Comparison of ENCODE assay signal across 8 mouse cellular contexts in genomic region chr3:51559594-51560450, GRCm38 (mm10). TPM values are rescaled to one million over a fixed set of nuclear protein-coding genes. Genes with fewer than 3 reads are reported as not detected.
DNase-seq lines count a peak whose midpoint lies in the region; ATAC-seq lines count a peak whose summit lies in the region.

No protein-coding gene starts in this region.

- H3K27me3 ChIP-seq in hindbrain, embryonic 15.5 days: no peaks in the 10 kb centered on the region
- no peaks in the 10 kb centered on the region for H3K27me3 ChIP-seq in megakaryocyte, embryonic 14.5 days (replicated peaks)

- H3K4me3 ChIP-seq in hindbrain, embryonic 15.5 days: peak overlapping the region; percentile 93
- peak overlapping the region; percentile 100 for H3K4me3 ChIP-seq in megakaryocyte, embryonic 14.5 days (replicated peaks)

- peak overlapping the region; percentile 92 for H3K9ac ChIP-seq in hindbrain, embryonic 15.5 days

- H3K4me2 ChIP-seq in hindbrain, embryonic 15.5 days: peak overlapping the region; percentile 91

- peak; percentile 89 for DNase-seq in T-cell, adult 2 months (ENCODE audit: low spot score)
- peak; percentile 86 to 90 for DNase-seq in cerebellum, postnatal 25 days
- DNase-seq in frontal cortex, postnatal 36 days (ENCODE audit: low spot score in 2 of 2): peak; percentile 76 to 79
- peak; percentile 58 to 78 for DNase-seq in left cerebral cortex, adult 8-10 months (ENCODE audit: low spot score in 2 of 2)
- peak; percentile 76 for DNase-seq in right cerebral cortex, postnatal 14 days
- DNase-seq in urinary bladder, postnatal 36 days (ENCODE audit: low spot score in 2 of 2): peak; percentile 66 to 88

- WGBS in hindbrain, embryonic 15.5 days: 0% methylated on average over 68 of the region's 80 CpGs

- peak; percentile 75 for ATAC-seq in hindbrain, embryonic 15.5 days (ENCODE audit: low FRiP score, low read depth)

- no peaks in the 10 kb centered on the region for H3K9me3 ChIP-seq in hindbrain, embryonic 15.5 days
- no peaks in the 10 kb centered on the region for H3K9me3 ChIP-seq in megakaryocyte, embryonic 14.5 days

- H3K4me1 ChIP-seq in hindbrain, embryonic 15.5 days (replicated peaks): peaks cover 31% of the 10 kb centered on the region
- H3K4me1 ChIP-seq in megakaryocyte, embryonic 14.5 days: peaks cover 72% of the 10 kb centered on the region

- no peaks in the 10 kb centered on the region for H3K36me3 ChIP-seq in hindbrain, embryonic 15.5 days
- peaks cover 22% of the 10 kb centered on the region for H3K36me3 ChIP-seq in megakaryocyte, embryonic 14.5 days (replicated peaks; ENCODE audit: low read length)

- H3K27ac ChIP-seq in hindbrain, embryonic 15.5 days (replicated peaks): peak overlapping the region; percentile 94

RNA-seq across cellular contexts. Expression of gene Setd7, which starts 0.9 kb away (rescaled TPM):
- polyA plus RNA-seq in hindbrain, embryonic 15.5 days (2015; fragmentation: Nextera tagmentation; extraction: Ambion mirVana): 2.6 and 2.9 TPM in 2 replicates
- 100 to 1,000 TPM; 104 to 112 (median 108) TPM for total RNA-seq in left cerebral cortex, adult 8-10 months (2022)
- polyA plus RNA-seq in megakaryocyte, embryonic 14.5 days (2012; ENCODE audit: insufficient read depth, low replicate concordance): 4.2 and 5.0 TPM in 2 replicates

Comparison
In these comparisons a context has a peak if more than half of its experiments do, and no peak if none do; other contexts are left out.
1. Peak in every context shown above with its lines: DNase-seq, ATAC-seq, H3K4me3 ChIP-seq and H3K27ac ChIP-seq.